Comparison of ENCODE assay signal across 20 mouse cellular contexts in genomic region chr16:96634097-96634790, GRCm38 (mm10).
DNase-seq lines count a peak whose midpoint lies in the region; ATAC-seq lines count a peak whose summit lies in the region.
"Had no signal": no experiment of that assay in that cellular context is flagged by ENCODE, and none has a peak within 500 bp of the region (broad histone marks: within the 10 kb centered on the region; RNA-seq: fewer than 3 reads in every experiment).

No protein-coding gene starts in this region.

- H3K9me3 ChIP-seq in hindbrain, embryonic 15.5 days = no peaks in the 10 kb centered on the region
- no peaks in the 10 kb centered on the region for H3K9me3 ChIP-seq in hindbrain, embryonic 11.5 days (ENCODE audit: control insufficient read depth, low read length)
- H3K9me3 ChIP-seq in hindbrain, embryonic 16.5 days (ENCODE audit: control insufficient read depth, low read length) = no peaks in the 10 kb centered on the region
- no peaks in the 10 kb centered on the region for H3K9me3 ChIP-seq in neural tube, embryonic 15.5 days (replicated peaks)
- H3K9me3 ChIP-seq: embryonic facial prominence, embryonic 15.5 days; heart, embryonic 13.5 days; limb, embryonic 10.5 days; midbrain, embryonic 15.5 days; neural tube, embryonic 12.5 days; stomach, embryonic 15.5 days had no signal

- 68% methylated on average over 4 of the region's 4 CpGs for WGBS in hindbrain, embryonic 15.5 days
- 86% methylated on average over 4 of the region's 4 CpGs for WGBS in hindbrain, embryonic 11.5 days
- 75% methylated on average over 4 of the region's 4 CpGs for WGBS in hindbrain, embryonic 16.5 days
- WGBS in neural tube, embryonic 15.5 days = 80% methylated on average over 4 of the region's 4 CpGs

- ATAC-seq in hindbrain, embryonic 15.5 days (ENCODE audit: low FRiP score, low read depth) = peak; percentile 51; the same call in 1 of the 2 replicates
- ATAC-seq in hindbrain, embryonic 11.5 days (ENCODE audit: low FRiP score) = no peak
- ATAC-seq in hindbrain, embryonic 16.5 days = peak; percentile 72; the same call in 1 of the 2 replicates
- no peak for ATAC-seq in neural tube, embryonic 15.5 days (ENCODE audit: low FRiP score)
- ATAC-seq: inflammation-experienced regulatory T-cells, adult 6 months; midbrain, embryonic 15.5 days; Patski had no signal

- 0 out of 2 replicates have a peak, but pooled peaks cover 2% of the 10 kb centered on the region for H3K4me1 ChIP-seq in hindbrain, embryonic 15.5 days (replicated peaks)
- no peaks in the 10 kb centered on the region for H3K4me1 ChIP-seq in hindbrain, embryonic 11.5 days (replicated peaks; ENCODE audit: control insufficient read depth, insufficient read depth, low read length)
- no peaks in the 10 kb centered on the region for H3K4me1 ChIP-seq in hindbrain, embryonic 16.5 days (ENCODE audit: control insufficient read depth, insufficient read depth, low read depth, low read length)
- H3K4me1 ChIP-seq in neural tube, embryonic 15.5 days = 0 out of 2 replicates have a peak, but pooled peaks cover 4% of the 10 kb centered on the region
- H3K4me1 ChIP-seq: embryonic facial prominence, embryonic 15.5 days; heart, embryonic 13.5 days; midbrain, embryonic 15.5 days; neural tube, embryonic 12.5 days; stomach, embryonic 15.5 days had no signal

- H3K36me3 ChIP-seq in hindbrain, embryonic 15.5 days = peaks cover under 1% of the 10 kb centered on the region
- H3K36me3 ChIP-seq in hindbrain, embryonic 11.5 days (ENCODE audit: control insufficient read depth, insufficient read depth, low read length) = no peaks in the 10 kb centered on the region
- H3K36me3 ChIP-seq in hindbrain, embryonic 16.5 days (ENCODE audit: control insufficient read depth, insufficient read depth, low read length) = no peaks in the 10 kb centered on the region
- H3K36me3 ChIP-seq in neural tube, embryonic 15.5 days = 0 out of 2 replicates have a peak, but pooled peaks cover 4% of the 10 kb centered on the region
- H3K36me3 ChIP-seq: embryonic facial prominence, embryonic 15.5 days; heart, embryonic 13.5 days; limb, embryonic 10.5 days; midbrain, embryonic 15.5 days; neural tube, embryonic 12.5 days; stomach, embryonic 15.5 days had no signal

- no peak overlapping the region for H3K4me3 ChIP-seq in hindbrain, embryonic 15.5 days
- H3K4me3 ChIP-seq in hindbrain, embryonic 11.5 days (ENCODE audit: low read depth, low read length) = no peak overlapping the region
- H3K4me3 ChIP-seq in hindbrain, embryonic 16.5 days (ENCODE audit: low read length) = no peak overlapping the region
- no peak overlapping the region for H3K4me3 ChIP-seq in neural tube, embryonic 15.5 days (replicated peaks)
- H3K4me3 ChIP-seq: embryonic facial prominence, embryonic 15.5 days; gastrocnemius, adult 2 months; heart, embryonic 13.5 days; limb, embryonic 10.5 days; midbrain, embryonic 15.5 days; neural tube, embryonic 12.5 days; stomach, embryonic 15.5 days had no signal

- H3K9ac ChIP-seq in hindbrain, embryonic 15.5 days = no peak overlapping the region
- no peak overlapping the region for H3K9ac ChIP-seq in hindbrain, embryonic 11.5 days (ENCODE audit: low read depth, low read length)
- H3K9ac ChIP-seq in hindbrain, embryonic 16.5 days (ENCODE audit: low read depth, low read length) = no peak overlapping the region
- H3K9ac ChIP-seq in neural tube, embryonic 15.5 days (replicated peaks) = no peak overlapping the region
- H3K9ac ChIP-seq: embryonic facial prominence, embryonic 15.5 days; heart, embryonic 13.5 days; liver, embryonic 14.5 days; midbrain, embryonic 15.5 days; neural tube, embryonic 12.5 days; stomach, embryonic 15.5 days had no signal

- no peak overlapping the region for H3K4me2 ChIP-seq in hindbrain, embryonic 15.5 days
- H3K4me2 ChIP-seq in hindbrain, embryonic 11.5 days (replicated peaks; ENCODE audit: low read depth, low read length) = no peak overlapping the region
- no peak overlapping the region for H3K4me2 ChIP-seq in hindbrain, embryonic 16.5 days (ENCODE audit: low read length)
- H3K4me2 ChIP-seq in neural tube, embryonic 15.5 days = no peak overlapping the region
- H3K4me2 ChIP-seq: embryonic facial prominence, embryonic 15.5 days; heart, embryonic 13.5 days; midbrain, embryonic 15.5 days; neural tube, embryonic 12.5 days; stomach, embryonic 15.5 days had no signal

- peak overlapping the region; percentile 23; the same call in 1 of the 2 replicates for H3K27ac ChIP-seq in hindbrain, embryonic 15.5 days (replicated peaks)
- H3K27ac ChIP-seq in hindbrain, embryonic 11.5 days (ENCODE audit: low read depth, low read length) = no peak overlapping the region
- peak overlapping the region; percentile 46 for H3K27ac ChIP-seq in hindbrain, embryonic 16.5 days (ENCODE audit: low read depth, low read length)
- H3K27ac ChIP-seq in neural tube, embryonic 15.5 days (replicated peaks) = no peak overlapping the region
- H3K27ac ChIP-seq: embryonic facial prominence, embryonic 15.5 days; gastrocnemius, adult 2 months; heart, embryonic 13.5 days; limb, embryonic 10.5 days; liver, embryonic 14.5 days; midbrain, embryonic 15.5 days; neural tube, embryonic 12.5 days; stomach, embryonic 15.5 days had no signal

- H3K27me3 ChIP-seq in hindbrain, embryonic 15.5 days = no peaks in the 10 kb centered on the region
- no peaks in the 10 kb centered on the region for H3K27me3 ChIP-seq in hindbrain, embryonic 11.5 days (ENCODE audit: control insufficient read depth, insufficient read depth, low read length)
- H3K27me3 ChIP-seq in hindbrain, embryonic 16.5 days (replicated peaks; ENCODE audit: control insufficient read depth, insufficient read depth, low read length) = no peaks in the 10 kb centered on the region
- H3K27me3 ChIP-seq in neural tube, embryonic 15.5 days (replicated peaks) = no peaks in the 10 kb centered on the region
- H3K27me3 ChIP-seq: embryonic facial prominence, embryonic 15.5 days; heart, embryonic 13.5 days; midbrain, embryonic 15.5 days; neural tube, embryonic 12.5 days; stomach, embryonic 15.5 days had no signal

- no peak for DNase-seq in hindbrain, embryonic 11.5 days (ENCODE audit: low spot score)
- peak; percentile 34 to 50 for DNase-seq in layer of hippocampus, postnatal 14 days (ENCODE audit: low spot score in 2 of 2)
- peak; percentile 23 for DNase-seq in right cerebral cortex, postnatal 14 days
- no peak for DNase-seq in ovary, postnatal 10 days (ENCODE audit: low spot score)
- DNase-seq: cerebellum, postnatal 36 days; gastrocnemius, adult 2 months; lung, postnatal 36 days; thymus, postnatal 4 days had no signal

Comparison
In these comparisons a context has a peak if more than half of its experiments do, and no peak if none do; other contexts are left out.
1. ATAC-seq: peak in hindbrain, embryonic 15.5 days (single experiment) and hindbrain, embryonic 16.5 days (single experiment); none in hindbrain, embryonic 11.5 days (single experiment) and neural tube, embryonic 15.5 days (single experiment).
2. H3K27ac ChIP-seq: peak in hindbrain, embryonic 15.5 days (single experiment) and hindbrain, embryonic 16.5 days (single experiment); none in hindbrain, embryonic 11.5 days (single experiment) and neural tube, embryonic 15.5 days (single experiment).
3. DNase-seq: peak in layer of hippocampus, postnatal 14 days (2 of 2) and right cerebral cortex, postnatal 14 days (single experiment); none in hindbrain, embryonic 11.5 days (single experiment) and ovary, postnatal 10 days (single experiment).